Mouse (Mus musculus) bone marrow macrophage, adult 2 months (primary cell): ENCODE results near the gene Igfbp7.

Source experiments
- CTCF ChIP-seq: IDR thresholded peaks from 2 replicates; pipeline ENCODE4 v1.5.1; 2012; ENCODE audit warnings: low read depth, mild to moderate bottlenecking, low read length, moderate library complexity
- POLR2A ChIP-seq: IDR thresholded peaks from 2 replicates; pipeline ENCODE4 v1.6.1; 2012; ENCODE audit warnings: mild to moderate bottlenecking, low read depth, low read length, borderline replicate concordance

- TF ChIP-seq POLR2A (no peak), CTCF (no peak)
Measured at GRCm38 (mm10) chr5:77381283-77381682, 26.6 kb downstream of the Igfbp7 start.
